Mouse (Mus musculus) cerebral cortex, adult 2 months (tissue): ENCODE results near the gene Nr2c1.

Experiments used
- WGBS: fragments of 180-500 bp; shearing (Covaris S2); methylation state at CpG from one replicate; pipeline ENCODE4 v1.1.7; 2018; 5-methylcytosine and 5-hydroxymethylcytosine counted together

Gene Nr2c1

GRCm38 (mm10) chr10:94147756-94148531, at the start of gene Nr2c1:
Nr2c1 (plus strand) TSS chr10:94148023.
- WGBS: under 1% methylated on average over 64 of the region's 64 CpGs

DNA sequence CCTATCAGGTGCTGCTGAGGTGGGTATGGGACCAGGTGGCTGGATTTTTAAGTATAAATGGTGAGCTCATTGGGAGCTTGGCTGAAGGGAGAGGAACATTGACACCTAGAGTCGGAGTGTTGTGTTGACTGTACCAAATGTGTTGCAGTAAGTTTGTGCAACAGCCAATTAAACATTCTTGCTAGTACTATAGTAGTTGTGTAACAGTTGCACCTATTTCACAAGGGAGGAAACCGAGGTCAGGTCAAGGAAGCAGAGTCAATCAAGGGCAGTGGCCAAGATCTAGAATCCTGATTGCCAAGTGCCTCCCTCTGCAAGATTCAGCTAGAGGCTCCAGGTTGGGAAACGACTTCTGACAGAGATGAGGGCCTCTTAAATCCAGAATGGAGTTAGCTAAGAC, 49.7 kb upstream of the Nr2c1 start:
- WGBS: 72% methylated on average over 3 of the region's 3 CpGs

DNA sequence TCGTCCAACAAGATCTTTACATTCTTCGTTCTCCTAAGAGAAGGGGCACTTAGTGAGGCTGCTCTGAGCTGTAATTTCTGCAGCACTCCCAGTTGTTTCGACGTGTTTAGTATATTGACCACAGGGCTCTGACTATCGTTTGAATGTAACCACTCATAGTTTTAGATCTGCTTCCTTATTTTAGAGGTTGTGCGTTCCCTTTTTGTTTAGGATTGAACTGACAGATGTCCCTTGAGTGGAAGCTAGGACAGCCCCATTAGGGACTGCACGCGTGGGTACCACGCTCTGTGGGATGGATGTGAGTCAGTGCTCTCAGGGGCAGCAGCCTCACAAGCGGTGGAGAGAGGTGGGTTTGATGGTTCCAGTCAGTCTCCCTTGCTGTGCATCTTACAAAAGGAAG, 42.3 kb upstream of the Nr2c1 start:
- WGBS: 86% methylated on average over 10 of the region's 10 CpGs

DNA sequence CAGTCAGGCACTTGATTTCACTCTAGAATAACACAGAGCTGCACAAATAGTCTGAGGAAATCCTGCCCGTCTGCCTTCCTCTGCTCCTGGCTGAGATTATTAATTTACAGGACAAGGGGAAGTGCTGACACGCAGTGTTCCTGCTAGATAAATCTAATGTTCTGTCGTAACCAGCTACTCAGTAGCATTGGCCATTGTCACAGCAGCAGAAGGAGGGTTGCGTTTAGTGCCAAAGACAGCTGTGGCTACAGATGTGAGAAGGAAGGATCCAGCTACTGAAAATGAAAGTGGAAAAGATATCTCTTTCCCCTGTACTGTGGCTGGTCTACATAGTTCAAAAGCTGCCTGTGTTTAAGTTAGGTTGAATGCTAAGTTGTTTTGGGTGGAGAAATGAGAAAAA, 40.7 kb upstream of the Nr2c1 start:
- 73% methylated on average over 4 of the region's 4 CpGs for WGBS

DNA sequence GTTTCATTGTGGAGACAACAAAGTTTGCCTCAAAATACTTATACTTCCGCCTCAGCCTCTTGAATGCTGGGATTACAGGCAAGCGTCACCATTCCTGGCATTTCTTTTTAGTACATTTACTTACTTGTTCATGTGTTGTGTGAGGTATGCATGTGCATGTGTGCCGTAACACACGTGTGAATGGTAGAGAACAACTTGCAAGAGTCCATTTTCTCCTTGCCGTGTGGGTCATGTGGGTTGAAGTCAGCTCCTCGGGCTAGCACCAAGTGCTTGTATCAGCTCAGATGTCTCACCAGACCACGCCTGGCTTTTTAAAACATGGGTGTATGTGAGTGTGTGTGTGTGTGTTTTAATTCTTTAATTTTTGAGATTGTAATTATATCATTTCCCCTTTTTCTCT, 40.2 kb upstream of the Nr2c1 start:
- WGBS: 96% methylated on average over 7 of the region's 7 CpGs

DNA sequence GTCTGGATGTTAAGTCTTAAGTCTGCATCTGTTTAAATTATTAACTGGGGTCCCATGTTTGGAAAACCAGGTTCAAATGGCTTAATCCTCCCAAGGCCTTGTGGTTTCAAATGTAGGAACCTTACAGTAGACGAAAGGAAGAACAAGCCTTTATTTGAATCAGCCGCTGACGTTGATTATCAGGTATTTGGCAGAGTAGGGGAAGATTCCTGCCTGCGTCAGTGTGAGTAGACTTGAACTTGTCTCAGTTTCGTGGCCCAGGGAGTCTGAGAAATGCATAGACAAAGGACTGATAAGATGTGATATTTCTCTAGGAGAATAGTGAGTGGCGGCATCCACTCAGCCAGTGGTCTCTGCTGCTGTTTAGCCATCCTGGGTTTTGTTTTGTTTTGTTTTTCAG, 39.0 kb upstream of the Nr2c1 start:
- 98% methylated on average over 6 of the region's 6 CpGs for WGBS

DNA sequence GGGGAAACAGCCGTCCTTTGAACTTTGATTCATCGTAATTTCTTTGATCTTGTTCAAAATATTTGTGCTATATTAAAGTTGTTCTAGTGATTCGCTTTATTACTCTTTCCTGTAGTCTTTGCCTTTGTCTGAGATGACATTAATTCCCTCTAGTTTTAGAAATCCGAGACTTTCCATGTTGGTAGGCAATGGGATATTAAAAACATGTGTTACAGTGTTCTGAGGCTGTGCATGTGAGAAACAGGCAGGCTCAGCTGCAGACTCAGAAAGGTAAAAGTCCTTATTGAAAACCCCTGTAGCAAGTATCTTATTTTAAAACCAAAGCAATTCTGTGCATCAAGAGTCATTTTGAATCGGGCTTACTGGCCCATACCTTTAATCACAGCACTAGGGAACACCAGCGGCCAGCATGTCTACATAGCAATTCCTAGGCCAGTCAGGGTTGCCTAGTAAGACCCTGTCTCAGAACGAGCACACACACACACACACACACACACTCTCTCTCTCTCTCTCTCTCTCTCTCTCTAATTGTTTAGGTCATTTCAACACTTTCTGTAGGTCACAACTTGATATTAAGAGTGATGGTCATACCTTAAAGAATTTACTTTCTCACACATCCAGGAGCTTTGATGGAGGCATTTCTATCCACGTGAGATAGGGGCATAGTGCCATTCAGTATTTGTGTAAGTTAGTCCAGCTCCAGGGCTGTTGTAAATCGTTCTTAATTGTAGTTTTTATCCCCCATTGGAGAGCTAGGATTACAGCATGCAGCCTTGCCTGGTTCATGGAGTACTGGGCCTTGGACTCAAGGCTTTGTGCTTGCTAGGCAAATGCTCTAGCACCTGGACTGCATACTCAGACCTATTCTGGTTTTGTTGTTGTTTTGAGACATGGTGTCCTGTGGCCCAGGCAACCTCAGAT, 36.7 kb upstream of the Nr2c1 start:
- 83% methylated on average over 9 of the region's 9 CpGs for WGBS

GRCm38 (mm10) chr10:94112207-94112606, 35.6 kb upstream of the Nr2c1 start:
- 52% methylated on average over 3 of the region's 3 CpGs for WGBS

GRCm38 (mm10) chr10:94115893-94116599, 31.8 kb upstream of the Nr2c1 start:
- WGBS: 25% methylated on average over 6 of the region's 6 CpGs

GRCm38 (mm10) chr10:94116781-94117340, 31.0 kb upstream of the Nr2c1 start:
- WGBS: 74% methylated on average over 12 of the region's 12 CpGs

DNA sequence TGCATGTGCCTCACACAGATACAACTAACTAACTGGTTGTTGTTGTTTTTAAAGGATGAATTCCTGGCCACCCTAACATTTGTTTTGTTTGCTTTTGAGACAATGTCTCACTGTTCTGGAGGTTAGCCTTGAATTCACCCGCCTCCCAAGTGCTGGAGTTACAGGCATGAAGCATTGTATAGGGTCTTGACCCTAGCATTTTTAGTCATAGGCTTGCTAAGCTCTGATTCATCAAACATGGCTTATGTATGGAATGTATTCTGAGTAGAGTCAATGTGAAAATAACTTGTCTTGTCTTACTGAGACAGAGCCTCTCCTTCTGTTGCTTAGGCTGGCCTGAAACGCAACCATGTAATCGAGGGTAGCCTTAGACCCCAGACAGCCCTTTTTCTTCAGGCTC, 29.9 kb upstream of the Nr2c1 start:
- 93% methylated on average over 3 of the region's 3 CpGs for WGBS

- 93% methylated on average over 7 of the region's 7 CpGs for WGBS
These were observed 28.8 kb upstream of the Nr2c1 start for GRCm38 (mm10) chr10:94118993-94119392.

DNA sequence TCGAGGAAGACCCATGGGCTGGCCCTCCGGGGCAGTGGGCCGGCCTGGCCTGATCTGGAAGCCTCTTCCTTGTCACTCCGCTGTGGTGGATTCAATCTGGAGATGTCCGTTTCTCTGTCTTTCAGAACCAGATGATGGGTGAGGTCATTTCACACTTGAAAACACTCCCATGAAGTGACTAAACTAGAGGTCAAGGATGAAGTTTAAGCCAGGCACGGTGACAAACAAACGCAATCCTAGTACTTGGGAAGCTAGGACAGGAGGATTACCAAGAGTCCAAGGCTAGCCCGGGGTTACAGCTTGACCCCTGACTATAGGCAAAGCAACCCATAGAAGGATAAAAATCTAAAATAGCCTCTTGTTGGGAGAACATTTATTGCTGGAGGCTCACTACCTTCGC, 27.1 kb upstream of the Nr2c1 start:
- WGBS: 94% methylated on average over 9 of the region's 9 CpGs

GRCm38 (mm10) chr10:94122595-94122994, 25.2 kb upstream of the Nr2c1 start:
- 89% methylated on average over 7 of the region's 7 CpGs for WGBS

DNA sequence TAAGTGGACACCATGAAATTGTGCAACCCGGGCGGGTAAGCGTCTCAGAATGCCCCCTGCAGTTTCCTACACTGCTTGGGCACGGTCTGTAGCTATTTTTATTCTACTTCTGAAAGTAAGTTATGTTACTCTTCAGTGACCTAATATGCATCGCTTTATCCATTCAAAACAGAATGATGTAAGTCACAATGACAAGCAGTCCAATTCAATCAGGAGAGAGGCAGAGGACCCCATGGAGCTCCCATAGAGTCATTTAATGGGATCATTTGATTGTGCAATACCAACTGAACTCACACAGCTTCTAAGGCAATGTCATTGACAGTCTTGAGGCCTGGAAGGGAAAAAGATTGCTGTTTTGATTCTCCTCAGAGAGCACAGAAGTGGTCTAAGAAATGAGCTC, 24.2 kb upstream of the Nr2c1 start:
- WGBS: 87% methylated on average over 5 of the region's 5 CpGs

DNA sequence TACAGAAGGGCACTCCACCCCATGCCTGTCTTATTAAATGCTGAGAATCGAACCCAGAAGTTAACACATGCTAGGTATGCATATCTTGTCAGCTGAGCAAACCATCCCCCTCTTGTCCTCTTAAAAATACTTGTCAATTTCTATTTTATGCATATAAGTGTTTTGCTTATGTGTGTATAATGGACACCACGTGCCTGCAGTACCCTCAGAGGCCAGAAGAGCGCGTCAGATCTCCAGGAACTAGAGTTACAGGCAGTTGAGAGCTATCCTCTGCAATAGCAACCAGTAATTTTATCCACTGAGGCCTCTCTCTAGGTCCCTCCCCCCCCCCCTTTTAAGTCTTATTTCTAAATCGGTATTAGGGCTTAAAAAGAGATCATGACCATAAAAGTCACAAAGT, 23.4 kb upstream of the Nr2c1 start:
- 83% methylated on average over 5 of the region's 5 CpGs for WGBS

- 22% methylated on average over 9 of the region's 9 CpGs for WGBS
These were observed 18.1 kb upstream of the Nr2c1 start for GRCm38 (mm10) chr10:94129680-94130119.

GRCm38 (mm10) chr10:94133081-94133480, 14.7 kb upstream of the Nr2c1 start:
- WGBS: 65% methylated on average over 8 of the region's 8 CpGs

- WGBS: 51% methylated on average over 7 of the region's 7 CpGs
These were observed 14.1 kb upstream of the Nr2c1 start for GRCm38 (mm10) chr10:94133674-94134073.

DNA sequence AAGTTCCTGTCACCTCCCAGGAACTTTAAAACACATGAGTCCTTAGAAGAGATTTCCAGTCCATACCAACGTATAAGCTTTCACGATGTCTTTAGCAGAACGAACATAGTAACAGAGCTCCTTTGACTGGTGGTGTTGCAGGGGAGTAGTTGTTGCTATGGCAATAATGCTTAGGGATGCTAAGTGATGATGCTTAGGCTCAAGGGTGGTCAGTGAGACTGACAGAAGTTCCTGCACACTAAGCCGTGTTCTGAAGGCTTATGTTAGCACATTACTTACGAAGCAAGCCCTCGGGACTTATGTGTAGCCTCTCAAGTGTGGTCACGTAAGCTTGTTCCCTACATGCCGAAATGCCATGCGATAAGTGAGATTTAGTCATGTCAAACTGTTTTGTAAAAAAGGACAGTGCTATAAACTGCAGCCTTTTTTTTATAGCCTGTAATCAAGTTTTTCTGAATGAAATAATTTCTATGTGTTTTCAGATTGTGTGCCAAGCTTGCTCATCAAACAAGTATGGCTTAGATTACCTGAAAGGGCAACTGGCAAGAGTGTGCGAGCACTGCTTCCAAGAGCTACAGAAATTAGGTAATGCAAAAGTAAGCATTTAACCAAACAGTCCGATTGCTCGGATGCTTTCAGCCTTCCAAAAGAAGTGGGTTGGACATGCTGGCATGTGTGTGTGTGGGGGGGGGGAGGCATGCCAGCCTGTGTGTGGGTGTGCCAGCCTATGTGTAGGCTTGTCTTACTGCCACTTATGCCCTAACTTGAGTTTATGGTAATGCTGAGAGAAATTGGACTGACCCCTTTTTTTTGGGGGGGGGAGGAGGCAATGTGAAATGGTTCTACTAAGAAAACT, 13.1 kb upstream of the Nr2c1 start:
- WGBS: 51% methylated on average over 12 of the region's 12 CpGs
